Mouse (Mus musculus) intestine, embryonic 14.5 days (tissue): ENCODE results near the gene Baiap2l1. TPM values are rescaled to one million over a fixed set of nuclear protein-coding genes. Genes with fewer than 3 reads are reported as not detected.

Experiments
- ATAC-seq: fragments of 200-750 bp; cut with Nextera tagmentation; replicated peaks from 2 replicates; pipeline ENCODE4 v1.8.0; 2017; ENCODE audit warnings: low read depth, moderate number of reproducible peaks, moderate TSS enrichment, moderate library complexity; ENCODE audit not compliant: low FRiP score, low TSS enrichment
- DNase-seq: peaks from one replicate; pipeline ENCODE4 v3.0.0-alpha.2; 2018; ENCODE audit warnings: low spot score
- H3K27ac ChIP-seq: fragments of 300-500 bp; sonication (generic); 2 replicates; pipeline ENCODE4 v1.5.1; 2014; ENCODE audit warnings: low read depth, mild to moderate bottlenecking, control low read depth
- H3K27me3 ChIP-seq: fragments of 300-500 bp; sonication (generic); replicated peaks from 2 replicates; pipeline ENCODE4 v1.6.1; 2014; ENCODE audit warnings: low read length, control low read depth; ENCODE audit not compliant: control insufficient read depth, insufficient read depth
- H3K36me3 ChIP-seq: fragments of 300-500 bp; sonication (generic); 2 replicates; pipeline ENCODE4 v1.6.1; 2014; ENCODE audit warnings: low read length, control low read depth; ENCODE audit not compliant: control insufficient read depth, insufficient read depth
- H3K4me1 ChIP-seq: fragments of 300-500 bp; sonication (generic); replicated peaks from 2 replicates; pipeline ENCODE4 v1.6.1; 2014; ENCODE audit warnings: low read length, control low read depth, mixed read lengths; ENCODE audit not compliant: control insufficient read depth, insufficient read depth
- H3K4me2 ChIP-seq: fragments of 300-500 bp; sonication (generic); 2 replicates; pipeline ENCODE4 v1.6.1; 2014; ENCODE audit warnings: low read length
- H3K4me3 ChIP-seq: fragments of 300-500 bp; sonication (generic); 2 replicates; pipeline ENCODE4 v1.5.1; 2014; ENCODE audit warnings: low read depth, low read length, control low read depth, mixed read lengths
- H3K9ac ChIP-seq: fragments of 300-500 bp; sonication (generic); 2 replicates; pipeline ENCODE4 v1.6.1; 2014; ENCODE audit warnings: mild to moderate bottlenecking, low read length
- H3K9me3 ChIP-seq: fragments of 300-500 bp; sonication (generic); 2 replicates; pipeline ENCODE4 v1.6.1; 2016; ENCODE audit warnings: low read length, control low read depth; ENCODE audit not compliant: control insufficient read depth
- WGBS: fragments of 180-500 bp; shearing (Covaris S2); extraction: QIAGEN DNeasy Blood & Tissue Kit; methylation state at CpG from one replicate; pipeline ENCODE4 v1.1.7; 2014; 5-methylcytosine and 5-hydroxymethylcytosine counted together
- polyA plus RNA-seq: library from polyadenylated mRNA; unstranded; fragments of >200 nt; fragmentation: Nextera tagmentation; extraction: Ambion mirVana; gene quantifications from 2 replicates; pipeline ENCODE4 v1.2.1, GENCODE M21; 2014

Baiap2l1 gene
- polyA plus RNA-seq, 1 experiment from 2014 or later: 16.7 TPM

DNA sequence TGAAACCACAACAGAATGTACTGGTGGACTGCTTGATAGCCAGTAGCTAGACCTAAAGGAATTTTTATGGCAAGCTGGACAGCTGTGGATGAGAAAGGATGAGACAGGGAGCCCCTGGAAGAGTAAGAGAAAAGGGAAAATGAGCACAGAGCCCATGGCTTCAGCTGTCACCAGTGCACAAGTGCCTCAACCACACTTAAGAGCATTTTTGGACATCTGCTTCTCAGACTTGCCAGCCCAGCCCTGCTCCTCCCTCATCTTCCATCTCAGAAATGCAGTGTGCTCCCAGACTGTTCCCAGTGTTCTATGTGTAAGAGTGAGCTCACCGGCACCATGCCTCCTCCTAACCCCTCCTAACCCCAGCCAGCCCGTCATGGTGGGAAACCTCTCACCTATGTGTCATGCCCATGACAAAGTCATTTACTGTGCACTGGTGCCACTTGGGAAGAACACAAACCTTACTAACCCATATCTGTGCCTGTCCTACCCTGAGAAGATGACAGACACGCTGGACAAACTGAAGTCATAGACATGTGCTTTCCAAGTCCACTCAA, 70.6 kb downstream of the Baiap2l1 start:
- Histone ChIP-seq H3K4me1 (no peaks in the 10 kb centered on the region), H3K27ac (no peak overlapping the region), H3K4me3 (no peak overlapping the region), H3K27me3 (no peaks in the 10 kb centered on the region), H3K36me3 (no peaks in the 10 kb centered on the region), H3K9me3 (no peaks in the 10 kb centered on the region), H3K9ac (no peak overlapping the region), H3K4me2 (no peak overlapping the region)
- 82% methylated on average over 3 of the region's 3 CpGs for WGBS
- DNase-seq (no peak), ATAC-seq (no peak)

- Histone ChIP-seq H3K27ac (no peak overlapping the region), H3K4me3 (no peak overlapping the region), H3K4me2 (no peak overlapping the region), H3K27me3 (no peaks in the 10 kb centered on the region), H3K4me1 (no peaks in the 10 kb centered on the region), H3K36me3 (0 out of 2 replicates have a peak, but pooled peaks cover 2% of the 10 kb centered on the region), H3K9me3 (no peaks in the 10 kb centered on the region), H3K9ac (no peak overlapping the region)
- DNase-seq: no peak
- ATAC-seq: no peak
- WGBS: 67% methylated on average over 9 of the region's 9 CpGs
Measured at GRCm38 (mm10) chr5:144286591-144287266, 71.2 kb downstream of the Baiap2l1 start.

- H3K27ac ChIP-seq: no peak overlapping the region
- no peak overlapping the region for H3K4me2 ChIP-seq
- no peaks in the 10 kb centered on the region for H3K27me3 ChIP-seq
- 88% methylated on average over 5 of the region's 5 CpGs for WGBS
- no peak overlapping the region for H3K9ac ChIP-seq
- H3K4me1 ChIP-seq: no peaks in the 10 kb centered on the region
- H3K9me3 ChIP-seq: no peaks in the 10 kb centered on the region
- no peak overlapping the region for H3K4me3 ChIP-seq
- peaks cover 4% of the 10 kb centered on the region; the same call in 1 of the 2 replicates for H3K36me3 ChIP-seq
- no peak for ATAC-seq
- no peak for DNase-seq
Measured at GRCm38 (mm10) chr5:144284599-144284998, 73.3 kb downstream of the Baiap2l1 start.

DNA sequence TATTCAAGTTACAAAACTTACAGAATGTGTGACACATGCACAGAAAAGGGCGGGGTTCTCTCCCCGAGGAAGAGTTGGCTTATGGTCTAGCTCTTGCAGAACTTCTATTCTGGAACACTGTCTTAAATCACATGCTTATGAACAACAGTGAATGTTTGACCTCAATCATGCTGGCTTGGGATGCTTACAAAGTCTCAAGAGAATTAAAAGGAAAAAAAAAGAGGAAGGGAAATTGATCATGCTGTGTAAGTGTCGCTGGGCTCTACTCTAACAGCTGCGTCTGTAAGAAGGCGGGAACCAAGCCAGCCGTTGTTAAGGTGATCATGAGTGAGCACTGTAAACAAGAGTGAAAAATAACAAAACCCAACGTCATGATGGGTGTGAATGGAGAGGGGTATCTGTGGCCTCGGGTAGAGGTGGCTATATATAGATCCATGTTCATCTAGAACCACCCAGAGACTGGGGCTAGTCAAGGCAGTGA, 74.3 kb downstream of the Baiap2l1 start:
- H3K4me1 ChIP-seq: no peaks in the 10 kb centered on the region
- WGBS: 61% methylated on average over 8 of the region's 8 CpGs
- DNase-seq (no peak), ATAC-seq (no peak)
- H3K27ac ChIP-seq: no peak overlapping the region
- no peaks in the 10 kb centered on the region for H3K9me3 ChIP-seq
- no peaks in the 10 kb centered on the region for H3K27me3 ChIP-seq
- H3K36me3 ChIP-seq: peaks cover 11% of the 10 kb centered on the region; the same call in 1 of the 2 replicates
- H3K4me3 ChIP-seq: no peak overlapping the region
- H3K4me2 ChIP-seq: no peak overlapping the region
- H3K9ac ChIP-seq: no peak overlapping the region

DNA sequence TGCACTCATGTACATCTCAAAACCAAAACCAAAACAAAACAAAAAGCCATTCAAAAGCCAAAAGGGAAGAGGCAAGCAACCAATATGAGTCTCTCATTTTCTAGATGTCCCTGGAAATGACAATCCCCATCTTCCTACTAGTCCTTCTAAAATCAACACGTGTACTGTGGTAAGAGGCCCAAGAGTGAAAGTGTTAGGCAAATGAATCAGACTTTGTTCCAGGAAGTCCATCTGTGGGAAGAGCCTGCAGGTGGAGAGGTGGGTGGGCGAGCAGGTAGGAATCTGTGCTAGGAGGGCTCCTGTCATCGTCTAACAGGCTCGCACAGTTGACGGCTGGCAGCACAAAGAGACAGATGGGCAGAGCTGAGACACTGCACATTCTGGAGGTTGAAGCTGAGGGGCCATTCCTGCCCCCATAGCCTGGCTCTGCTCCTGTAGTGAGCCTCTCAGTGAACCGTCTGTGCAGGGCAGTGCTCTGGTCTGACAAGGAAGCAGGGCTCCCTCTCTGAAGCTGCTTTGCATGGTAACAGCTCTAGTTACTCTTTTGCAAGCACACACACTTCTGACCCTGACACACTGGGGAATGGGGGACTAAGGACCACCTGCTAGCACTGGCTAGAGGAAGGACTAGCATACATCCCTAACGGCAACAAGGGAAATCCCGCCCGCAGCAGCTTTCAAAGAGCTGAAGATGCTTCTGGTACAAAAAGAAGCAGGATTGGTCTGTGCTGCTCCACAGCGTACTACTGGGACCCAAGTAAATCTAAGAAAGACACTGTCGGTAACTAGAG, 75.2 kb downstream of the Baiap2l1 start:
- Histone ChIP-seq H3K4me2 (no peak overlapping the region), H3K36me3 (peaks cover 11% of the 10 kb centered on the region; the same call in 1 of the 2 replicates), H3K27ac (no peak overlapping the region), H3K4me3 (no peak overlapping the region), H3K9me3 (no peaks in the 10 kb centered on the region), H3K9ac (no peak overlapping the region), H3K27me3 (no peaks in the 10 kb centered on the region), H3K4me1 (no peaks in the 10 kb centered on the region)
- DNase-seq (no peak), ATAC-seq (no peak)
- WGBS: 81% methylated on average over 11 of the region's 11 CpGs

DNA sequence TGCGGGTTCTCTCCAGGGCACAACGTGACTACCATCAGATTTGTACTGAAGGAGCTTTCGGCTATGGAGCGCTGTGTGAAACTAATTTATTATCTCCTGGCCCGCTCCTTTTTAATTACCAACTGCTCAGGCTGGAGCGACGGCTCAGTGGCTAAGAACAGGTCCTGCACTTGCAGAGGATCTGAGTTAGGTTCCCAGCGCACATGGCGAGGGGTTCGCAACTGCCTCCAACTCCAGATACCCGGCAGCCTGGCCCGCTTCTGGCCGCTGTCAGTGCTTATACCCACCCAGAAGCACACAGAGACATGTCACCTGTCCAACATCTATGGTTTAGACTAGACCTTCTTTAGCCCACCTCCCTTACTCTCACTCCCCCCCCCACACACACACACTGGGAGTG, 78.0 kb downstream of the Baiap2l1 start:
- no peak for ATAC-seq
- no peaks in the 10 kb centered on the region for H3K9me3 ChIP-seq
- no peak for DNase-seq
- no peak overlapping the region for H3K9ac ChIP-seq
- H3K27ac ChIP-seq: no peak overlapping the region
- no peaks in the 10 kb centered on the region for H3K4me1 ChIP-seq
- H3K4me2 ChIP-seq: no peak overlapping the region
- no peaks in the 10 kb centered on the region for H3K27me3 ChIP-seq
- no peak overlapping the region for H3K4me3 ChIP-seq
- WGBS: 95% methylated on average over 13 of the region's 13 CpGs
- peaks cover 11% of the 10 kb centered on the region; the same call in 1 of the 2 replicates for H3K36me3 ChIP-seq

DNA sequence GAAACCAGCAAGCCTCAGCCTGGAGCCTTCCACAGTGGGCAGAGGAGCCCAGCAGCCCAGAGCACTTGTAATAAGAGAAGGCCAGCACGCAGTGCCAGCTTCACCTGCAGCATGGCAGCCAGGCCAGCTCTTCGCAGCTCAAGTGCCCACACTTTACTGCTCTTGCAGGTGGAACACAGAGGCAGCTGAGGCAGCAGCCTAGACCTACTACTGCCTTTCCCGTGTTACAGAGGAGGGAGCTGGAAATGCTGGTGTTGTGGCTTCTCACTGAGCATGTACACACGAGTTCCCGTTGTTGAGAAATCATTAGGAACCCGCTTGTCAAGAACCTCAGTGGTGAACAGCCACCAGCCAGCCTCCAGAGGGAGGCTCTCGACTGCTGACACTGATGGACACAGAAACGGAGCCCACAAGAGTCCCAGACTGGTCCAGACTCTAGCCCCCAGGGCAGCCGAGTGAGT, 78.8 kb downstream of the Baiap2l1 start:
- no peaks in the 10 kb centered on the region for H3K9me3 ChIP-seq
- 81% methylated on average over 9 of the region's 9 CpGs for WGBS
- ATAC-seq (no peak), DNase-seq (no peak)
- no peak overlapping the region for H3K4me3 ChIP-seq
- no peak overlapping the region for H3K27ac ChIP-seq
- no peak overlapping the region for H3K4me2 ChIP-seq
- H3K27me3 ChIP-seq: no peaks in the 10 kb centered on the region
- H3K9ac ChIP-seq: no peak overlapping the region
- no peaks in the 10 kb centered on the region for H3K4me1 ChIP-seq
- peaks cover 11% of the 10 kb centered on the region; the same call in 1 of the 2 replicates for H3K36me3 ChIP-seq

GRCm38 (mm10) chr5:144278374-144278960, 79.4 kb downstream of the Baiap2l1 start:
- peaks cover 11% of the 10 kb centered on the region; the same call in 1 of the 2 replicates for H3K36me3 ChIP-seq

More at GRCm38 (mm10) chr5:144278374-144278960, 79.4 kb downstream of the Baiap2l1 start:
- Histone ChIP-seq H3K4me2 (no peak overlapping the region), H3K9ac (no peak overlapping the region), H3K4me3 (no peak overlapping the region), H3K27me3 (no peaks in the 10 kb centered on the region), H3K4me1 (no peaks in the 10 kb centered on the region), H3K9me3 (no peaks in the 10 kb centered on the region), H3K27ac (no peak overlapping the region)
- WGBS: 85% methylated on average over 11 of the region's 13 CpGs
- no peak for DNase-seq
- ATAC-seq: no peak
